Mouse (Mus musculus) heart, adult 2 months (tissue): Measurements from ENCODE around the gene C530008M17Rik.

Experiments
- CTCF ChIP-seq: fragments of 200-600 bp; IDR thresholded peaks from 2 replicates; pipeline ENCODE4 v1.8.1; 2022; ENCODE audit warnings: antibody characterized with exemption, mild to moderate bottlenecking, moderate library complexity
- EP300 ChIP-seq: fragments of 200-500 bp; IDR thresholded peaks from 2 replicates; pipeline ENCODE4 v1.6.1; 2011; ENCODE audit warnings: low read depth, low read length, control low read depth; ENCODE audit not compliant: insufficient read depth

DNA sequence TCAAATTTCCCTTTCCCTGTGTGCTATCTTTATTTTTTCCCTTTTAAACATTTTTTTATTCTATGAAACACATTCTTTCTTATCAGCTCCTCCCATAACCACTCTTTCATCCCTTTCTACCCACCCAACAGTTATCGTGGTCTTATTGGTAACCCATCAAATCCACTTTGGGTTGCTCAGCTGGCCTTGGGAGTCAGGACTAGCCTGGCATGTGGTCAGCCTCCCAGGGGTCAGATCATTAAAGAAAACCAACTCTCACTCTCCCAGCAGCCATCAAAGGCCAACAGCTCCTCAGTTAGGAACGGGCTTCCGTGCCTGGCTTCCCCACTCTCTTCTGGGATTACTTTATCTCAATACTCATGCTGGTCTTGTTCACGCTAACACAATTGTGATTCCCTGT is 135.0 kb downstream of the C530008M17Rik start:
- TF ChIP-seq CTCF: no peak
- TF ChIP-seq EP300: no peak
